Mouse (Mus musculus): ENCODE measurements at regions not wholly inside any gene's neighbourhood (a gene's known extent, or its start where the extent isn't known, plus 50 kb on each side); places are given as distances from the start of the nearest gene placed in this dataset.
A peak's percentile ranks its signal among the peaks of the same experiment; 100 is the strongest.

GRCm38 (mm10) chr6:31011407-31012020, 52.6 kb upstream of the Klf14 start:
- peak; percentile 52 to 63 for DNase-seq (ENCODE audit: low spot score in 2 of 2)
- intact Hi-C loops (cut with DNase I): no loop called here

GRCm38 (mm10) chr6:31016566-31016965, 57.7 kb upstream of the Klf14 start:
- intact Hi-C loops (cut with DNase I): no loop called here
- DNase-seq (ENCODE audit: low spot score in 2 of 2): no peak

GRCm38 (mm10) chr6:31021776-31022175, 62.9 kb upstream of the Klf14 start:
- no peak for DNase-seq (ENCODE audit: low spot score in 2 of 2)
- intact Hi-C loops (cut with DNase I): no loop called here

GRCm38 (mm10) chr6:31029777-31030176, 70.9 kb upstream of the Klf14 start:
- peak; percentile 73 to 86 for DNase-seq (ENCODE audit: low spot score in 2 of 2)
- intact Hi-C loops (cut with DNase I): loop anchor here (5.0 kb wide), 1 partner anchor 47 kb away; no protein-coding TSS in a partner anchor

GRCm38 (mm10) chr6:31031022-31031421, 72.1 kb upstream of the Klf14 start:
- intact Hi-C loops (cut with DNase I): loop anchor here (5.0 kb wide), 1 partner anchor 49 kb away; no protein-coding TSS in a partner anchor
- no peak for DNase-seq (ENCODE audit: low spot score in 2 of 2)

GRCm38 (mm10) chr6:31032147-31032546, 73.3 kb upstream of the Klf14 start:
- intact Hi-C loops (cut with DNase I): loop anchor here (5.0 kb wide), 1 partner anchor 50 kb away; no protein-coding TSS in a partner anchor
- DNase-seq (ENCODE audit: low spot score in 2 of 2): no peak

GRCm38 (mm10) chr6:31032980-31033608, 74.2 kb upstream of the Klf14 start:
- intact Hi-C loops (cut with DNase I): loop anchor here (5.0 kb wide), 1 partner anchor 51 kb away; no protein-coding TSS in a partner anchor
- peak; percentile 67 to 75 for DNase-seq (ENCODE audit: low spot score in 2 of 2)

- DNase-seq (ENCODE audit: low spot score in 2 of 2): no peak
- intact Hi-C loops (cut with DNase I): loop anchor here (5.0 kb wide), 1 partner anchor 52 kb away; no protein-coding TSS in a partner anchor
Observed at GRCm38 (mm10) chr6:31034796-31035195, 75.9 kb upstream of the Klf14 start.

GRCm38 (mm10) chr6:31037801-31038395, 79.0 kb upstream of the Klf14 start:
- intact Hi-C loops (cut with DNase I): loop anchor here (2.0 kb wide), 1 partner anchor 635 kb away; no protein-coding TSS in a partner anchor
- DNase-seq (ENCODE audit: low spot score in 2 of 2): no peak

- DNase-seq (ENCODE audit: low spot score in 2 of 2): peak in 1 of 2 experiments; percentile 45
- intact Hi-C loops (cut with DNase I): loop anchor here (2.0 kb wide), 1 partner anchor 636 kb away; no protein-coding TSS in a partner anchor
Observed at GRCm38 (mm10) chr6:31038445-31038844, 79.6 kb upstream of the Klf14 start.

- intact Hi-C loops (cut with DNase I): loop anchor here (2.0 kb wide), 1 partner anchor 637 kb away; no protein-coding TSS in a partner anchor
- no peak for DNase-seq (ENCODE audit: low spot score in 2 of 2)
Observed at GRCm38 (mm10) chr6:31039485-31039884, 80.6 kb upstream of the Klf14 start.

- no peak for DNase-seq (ENCODE audit: low spot score in 2 of 2)
- intact Hi-C loops (cut with DNase I): no loop called here
Observed at GRCm38 (mm10) chr6:31040783-31041182, 81.9 kb upstream of the Klf14 start.

GRCm38 (mm10) chr6:31043368-31043767, 84.5 kb upstream of the Klf14 start:
- intact Hi-C loops (cut with DNase I): no loop called here
- no peak for DNase-seq (ENCODE audit: low spot score in 2 of 2)

GRCm38 (mm10) chr6:31043919-31044318, 85.0 kb upstream of the Klf14 start:
- DNase-seq (ENCODE audit: low spot score in 2 of 2): no peak
- intact Hi-C loops (cut with DNase I): no loop called here

GRCm38 (mm10) chr6:31046197-31046596, 87.3 kb upstream of the Klf14 start:
- DNase-seq (ENCODE audit: low spot score in 2 of 2): no peak
- intact Hi-C loops (cut with DNase I): no loop called here

GRCm38 (mm10) chr6:31048920-31049576, 90.2 kb upstream of the Klf14 start:
- no peak for DNase-seq (ENCODE audit: low spot score in 2 of 2)
- intact Hi-C loops (cut with DNase I): no loop called here

- intact Hi-C loops (cut with DNase I): no loop called here
- no peak for DNase-seq (ENCODE audit: low spot score in 2 of 2)
Observed at GRCm38 (mm10) chr6:31050831-31051230, 92.0 kb upstream of the Klf14 start.

GRCm38 (mm10) chr6:31051771-31052170, 92.9 kb upstream of the Klf14 start:
- intact Hi-C loops (cut with DNase I): no loop called here
- DNase-seq (ENCODE audit: low spot score in 2 of 2): no peak

- intact Hi-C loops (cut with DNase I): no loop called here
Observed at GRCm38 (mm10) chr6:31053003-31053402, 94.1 kb upstream of the Klf14 start.

More at GRCm38 (mm10) chr6:31053003-31053402, 94.1 kb upstream of the Klf14 start:
- DNase-seq (ENCODE audit: low spot score in 2 of 2): no peak

All from left cerebral cortex, postnatal 14 days (tissue).